Mouse (Mus musculus): ENCODE measurements around the gene Prdm1.

- TF ChIP-seq POLR2A (IDR thresholded peaks at IDR 0.05; ENCODE audit: insufficient read depth, low read depth, low read length) (no peak), CTCF (IDR thresholded peaks at IDR 0.05; ENCODE audit: insufficient read depth, low read depth, low read length) (no peak)
Observed at GRCm38 (mm10) chr10:44478091-44478490, 50.2 kb downstream of the Prdm1 start.

Data from olfactory bulb, adult 2 months (tissue).